Mouse (Mus musculus): Measurements from ENCODE around the gene Ccdc74a. TPM values are rescaled to one million over a fixed set of nuclear protein-coding genes. Genes with fewer than 3 reads are reported as not detected.

The Ccdc74a gene
- total and polyA plus RNA-seq, 2 experiments from 2014 or later = 20.8 to 32.8 TPM

DNA sequence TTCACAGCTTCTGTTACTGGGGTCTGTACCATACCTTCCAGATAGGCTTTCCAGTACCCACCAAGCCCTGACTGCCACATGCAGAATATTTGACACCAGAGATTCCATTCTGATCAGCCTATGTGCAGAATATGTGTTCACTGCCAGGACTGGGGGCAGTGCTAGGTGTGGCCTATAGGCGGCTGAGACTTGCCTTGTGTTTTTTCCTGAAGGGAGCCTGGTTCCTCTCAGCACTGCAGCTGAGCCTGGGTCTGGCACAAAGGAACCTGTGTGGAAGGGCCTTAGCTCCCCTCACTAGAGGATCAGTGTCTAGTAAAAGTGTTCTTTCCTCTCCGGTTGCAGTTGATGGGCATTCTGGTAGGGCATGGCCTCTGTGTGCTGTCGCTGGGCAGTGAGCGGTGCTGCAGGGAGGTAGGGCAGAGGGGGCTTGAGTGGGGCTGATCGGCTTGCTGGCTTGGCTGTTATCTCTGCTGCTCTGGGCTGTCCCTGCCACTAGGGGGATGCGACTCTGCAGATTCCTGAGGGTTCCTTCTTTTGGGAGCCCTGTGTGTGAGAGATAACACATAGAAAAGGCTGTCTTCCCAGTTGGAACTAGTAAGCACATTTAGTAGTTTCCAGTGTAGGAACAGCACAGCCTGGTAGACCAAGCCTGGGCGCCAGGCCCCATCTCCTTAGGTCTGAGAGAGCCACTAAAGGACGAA is 12.6 kb upstream of the Ccdc74a start:
- Histone ChIP-seq H3K36me3 (ENCODE audit: insufficient read depth, low read length) (peaks cover 48% of the 10 kb centered on the region), H3K4me1 (ENCODE audit: insufficient read depth, low read length) (no peaks in the 10 kb centered on the region), H3K27me3 (ENCODE audit: insufficient read depth, low read length) (no peaks in the 10 kb centered on the region), H3K9me3 (ENCODE audit: low read length) (no peaks in the 10 kb centered on the region), H3K9ac (replicated peaks; ENCODE audit: low read length) (no peak overlapping the region), H3K4me2 (ENCODE audit: low read depth, low read length) (no peak overlapping the region), H3K4me3 (ENCODE audit: low read length) (no peak overlapping the region), H3K27ac (no peak overlapping the region)
- ATAC-seq (peak; percentile 36; the same call in 1 of the 2 replicates), DNase-seq (ENCODE audit: low spot score) (no peak)
- peak; percentile 46 for TF ChIP-seq CTCF (IDR thresholded peaks at IDR 0.05; ENCODE audit: low read depth)
- 81% methylated on average over 8 of the region's 8 CpGs for WGBS

DNA sequence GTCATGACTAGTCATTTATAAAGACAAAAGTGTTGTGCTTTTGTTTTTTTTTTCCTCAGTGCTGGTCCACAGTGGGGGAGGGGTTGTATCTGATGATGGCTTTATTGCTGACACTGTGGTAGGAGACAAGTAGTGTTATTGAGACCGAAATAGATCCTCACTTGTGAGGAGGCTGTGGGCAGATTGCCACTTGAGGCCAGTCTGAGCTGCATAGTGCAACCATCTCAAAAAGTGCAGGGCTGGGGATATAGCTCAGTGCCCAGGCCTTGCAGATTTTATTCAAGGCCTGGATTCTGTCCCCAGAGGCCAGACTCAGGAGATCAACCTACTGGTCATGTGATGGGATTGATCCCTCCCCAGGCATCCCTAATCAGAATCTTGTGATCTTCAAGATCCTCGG is 9.4 kb upstream of the Ccdc74a start:
- DNase-seq (ENCODE audit: low spot score) (no peak), ATAC-seq (no peak)
- WGBS = 89% methylated on average over 2 of the region's 2 CpGs
- Histone ChIP-seq H3K36me3 (ENCODE audit: insufficient read depth, low read length) (peaks cover 55% of the 10 kb centered on the region; the same call in 1 of the 2 replicates), H3K4me3 (ENCODE audit: low read length) (no peak overlapping the region), H3K27ac (no peak overlapping the region), H3K9me3 (ENCODE audit: low read length) (no peaks in the 10 kb centered on the region), H3K9ac (replicated peaks; ENCODE audit: low read length) (no peak overlapping the region), H3K4me1 (ENCODE audit: insufficient read depth, low read length) (no peaks in the 10 kb centered on the region), H3K27me3 (ENCODE audit: insufficient read depth, low read length) (no peaks in the 10 kb centered on the region), H3K4me2 (ENCODE audit: low read depth, low read length) (no peak overlapping the region)
- no peak for TF ChIP-seq CTCF (IDR thresholded peaks at IDR 0.05; ENCODE audit: low read depth)

DNA sequence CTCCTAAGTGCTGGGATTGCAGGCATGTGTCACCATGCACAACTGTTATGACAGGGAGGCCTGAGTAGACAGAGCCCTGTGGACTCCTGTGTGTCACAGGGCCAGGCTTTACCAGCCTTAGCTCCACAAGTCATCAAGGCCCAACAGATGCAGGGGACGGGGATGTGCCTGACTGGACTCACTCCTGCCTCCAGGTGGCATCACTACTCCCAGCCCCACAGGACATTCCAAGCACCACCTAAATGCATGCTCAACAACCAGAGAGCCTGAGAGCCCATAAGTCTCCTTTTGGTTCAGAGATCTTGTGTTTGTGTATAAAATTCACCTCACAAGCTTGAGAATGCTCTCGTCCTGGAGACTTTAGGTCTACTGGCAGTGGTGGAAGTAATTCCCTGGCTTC is 8.7 kb upstream of the Ccdc74a start:
- Histone ChIP-seq H3K4me1 (ENCODE audit: insufficient read depth, low read length) (no peaks in the 10 kb centered on the region), H3K27me3 (ENCODE audit: insufficient read depth, low read length) (no peaks in the 10 kb centered on the region), H3K9me3 (ENCODE audit: low read length) (no peaks in the 10 kb centered on the region), H3K36me3 (ENCODE audit: insufficient read depth, low read length) (peaks cover 56% of the 10 kb centered on the region), H3K9ac (replicated peaks; ENCODE audit: low read length) (no peak overlapping the region), H3K4me2 (ENCODE audit: low read depth, low read length) (no peak overlapping the region), H3K4me3 (ENCODE audit: low read length) (no peak overlapping the region), H3K27ac (no peak overlapping the region)
- TF ChIP-seq CTCF (IDR thresholded peaks at IDR 0.05; ENCODE audit: low read depth) = peak; percentile 28
- ATAC-seq (no peak), DNase-seq (ENCODE audit: low spot score) (no peak)
- WGBS = 82% methylated on average over 2 of the region's 2 CpGs

DNA sequence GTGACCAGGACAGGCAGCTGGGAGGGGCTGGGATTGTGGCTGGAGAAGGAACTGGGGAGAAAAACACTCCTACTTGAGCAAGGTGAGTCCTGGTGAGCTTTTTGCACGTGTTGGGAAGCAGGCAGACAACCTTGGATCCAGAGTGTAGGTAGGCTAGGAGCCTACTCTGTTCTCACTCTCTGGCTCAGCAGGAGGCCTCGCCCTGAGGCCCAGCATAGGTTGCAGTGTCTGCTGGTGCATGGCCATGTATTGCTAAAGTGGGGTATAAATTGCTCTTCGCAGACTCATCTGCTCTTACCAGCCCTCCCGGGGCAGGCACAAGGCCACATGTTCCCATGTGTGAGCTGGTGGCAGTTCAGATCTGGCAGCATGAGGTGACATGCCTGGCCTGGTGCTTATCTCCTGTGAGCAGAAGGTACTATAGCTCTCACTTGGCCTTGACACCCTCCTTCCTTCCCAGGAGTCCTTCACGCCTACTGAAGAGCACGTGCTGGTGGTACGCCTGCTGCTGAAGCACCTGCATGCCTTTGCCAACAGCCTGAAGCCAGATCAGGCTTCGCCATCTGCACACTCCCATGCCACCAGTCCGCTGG is 8.1 kb upstream of the Ccdc74a start:
- H3K27ac ChIP-seq = no peak overlapping the region
- no peak overlapping the region for H3K4me2 ChIP-seq (ENCODE audit: low read depth, low read length)
- DNase-seq (ENCODE audit: low spot score) (no peak), ATAC-seq (no peak)
- TF ChIP-seq CTCF (IDR thresholded peaks at IDR 0.05; ENCODE audit: low read depth) = no peak
- no peaks in the 10 kb centered on the region for H3K9me3 ChIP-seq (ENCODE audit: low read length)
- 89% methylated on average over 9 of the region's 9 CpGs for WGBS
- peaks cover 56% of the 10 kb centered on the region for H3K36me3 ChIP-seq (ENCODE audit: insufficient read depth, low read length)
- H3K4me3 ChIP-seq (ENCODE audit: low read length) = no peak overlapping the region
- H3K9ac ChIP-seq (replicated peaks; ENCODE audit: low read length) = no peak overlapping the region
- no peaks in the 10 kb centered on the region for H3K4me1 ChIP-seq (ENCODE audit: insufficient read depth, low read length)
- no peaks in the 10 kb centered on the region for H3K27me3 ChIP-seq (ENCODE audit: insufficient read depth, low read length)

DNA sequence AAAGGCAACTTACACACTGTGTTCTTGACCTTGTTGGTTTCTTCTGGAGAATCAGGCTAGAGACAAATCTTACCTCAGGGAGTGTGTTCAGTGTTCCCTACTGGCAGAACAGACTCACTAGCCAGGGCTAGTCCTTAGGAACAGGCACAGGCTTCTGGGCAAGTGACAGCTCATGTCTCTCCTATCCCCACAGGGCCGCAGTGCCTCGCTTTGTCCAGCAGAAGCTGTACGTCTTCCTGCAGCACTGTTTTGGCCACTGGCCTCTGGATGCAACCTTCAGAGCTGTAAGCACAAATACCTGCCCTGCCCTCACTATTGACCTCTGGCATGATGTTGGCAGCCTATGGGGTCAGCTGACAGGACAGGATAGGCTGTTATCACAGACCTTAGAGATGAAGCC is 7.2 kb upstream of the Ccdc74a start:
- Histone ChIP-seq H3K9ac (replicated peaks; ENCODE audit: low read length) (no peak overlapping the region), H3K9me3 (ENCODE audit: low read length) (no peaks in the 10 kb centered on the region), H3K27ac (no peak overlapping the region), H3K4me1 (ENCODE audit: insufficient read depth, low read length) (no peaks in the 10 kb centered on the region), H3K27me3 (ENCODE audit: insufficient read depth, low read length) (no peaks in the 10 kb centered on the region), H3K4me2 (ENCODE audit: low read depth, low read length) (no peak overlapping the region), H3K4me3 (ENCODE audit: low read length) (no peak overlapping the region), H3K36me3 (ENCODE audit: insufficient read depth, low read length) (peaks cover 57% of the 10 kb centered on the region)
- DNase-seq (ENCODE audit: low spot score) = no peak
- WGBS = 94% methylated on average over 3 of the region's 3 CpGs
- no peak for TF ChIP-seq CTCF (IDR thresholded peaks at IDR 0.05; ENCODE audit: low read depth)
- no peak for ATAC-seq

DNA sequence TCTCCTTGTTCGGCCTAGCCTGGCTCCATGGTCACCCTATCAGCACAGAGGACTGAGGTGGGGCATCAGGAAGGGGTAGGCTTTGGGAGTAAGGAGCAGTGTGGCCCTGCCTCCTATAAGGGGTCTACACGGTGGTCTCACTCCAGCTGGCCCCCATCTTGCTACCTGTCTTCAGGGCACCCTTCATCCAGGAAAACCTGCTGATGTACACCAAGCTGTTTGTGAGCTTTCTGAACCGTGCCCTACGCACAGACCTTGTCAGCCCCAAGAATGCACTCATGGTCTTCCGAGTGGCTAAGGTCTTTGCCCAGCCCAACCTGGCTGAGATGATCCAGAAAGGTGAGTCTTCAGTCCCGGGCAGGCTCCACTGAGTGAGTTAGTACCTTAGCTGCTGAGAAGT is 6.3 kb upstream of the Ccdc74a start:
- Histone ChIP-seq H3K9me3 (ENCODE audit: low read length) (no peaks in the 10 kb centered on the region), H3K4me2 (ENCODE audit: low read depth, low read length) (no peak overlapping the region), H3K4me1 (ENCODE audit: insufficient read depth, low read length) (no peaks in the 10 kb centered on the region), H3K4me3 (ENCODE audit: low read length) (no peak overlapping the region), H3K27ac (no peak overlapping the region), H3K27me3 (ENCODE audit: insufficient read depth, low read length) (no peaks in the 10 kb centered on the region), H3K9ac (replicated peaks; ENCODE audit: low read length) (no peak overlapping the region), H3K36me3 (ENCODE audit: insufficient read depth, low read length) (peaks cover 57% of the 10 kb centered on the region)
- TF ChIP-seq CTCF (IDR thresholded peaks at IDR 0.05; ENCODE audit: low read depth) = no peak
- ATAC-seq (no peak), DNase-seq (ENCODE audit: low spot score) (no peak)
- WGBS = 91% methylated on average over 6 of the region's 6 CpGs

DNA sequence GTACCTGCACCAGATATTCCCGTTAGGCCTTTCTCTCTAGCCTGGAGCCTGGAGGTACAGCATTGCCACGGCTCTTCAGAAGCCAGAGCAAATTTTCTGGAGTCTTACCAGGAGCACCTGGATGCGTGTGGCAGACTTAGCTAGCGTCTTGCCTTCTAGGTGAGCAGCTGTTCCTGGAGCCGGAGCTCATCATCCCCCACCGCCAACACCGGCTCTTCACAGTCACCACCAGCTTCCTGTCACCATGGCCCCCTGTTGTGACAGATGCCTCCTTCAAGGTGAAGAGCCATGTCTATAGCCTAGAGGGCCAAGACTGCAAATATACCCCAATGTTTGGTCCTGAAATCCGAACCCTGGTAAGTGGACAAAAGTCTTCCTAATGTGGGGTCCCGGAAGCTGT is 5.6 kb upstream of the Ccdc74a start:
- Histone ChIP-seq H3K9me3 (ENCODE audit: low read length) (no peaks in the 10 kb centered on the region), H3K4me2 (ENCODE audit: low read depth, low read length) (no peak overlapping the region), H3K4me3 (ENCODE audit: low read length) (no peak overlapping the region), H3K9ac (replicated peaks; ENCODE audit: low read length) (no peak overlapping the region), H3K27ac (no peak overlapping the region), H3K27me3 (ENCODE audit: insufficient read depth, low read length) (no peaks in the 10 kb centered on the region), H3K4me1 (ENCODE audit: insufficient read depth, low read length) (no peaks in the 10 kb centered on the region), H3K36me3 (ENCODE audit: insufficient read depth, low read length) (peaks cover 54% of the 10 kb centered on the region)
- WGBS = 89% methylated on average over 9 of the region's 9 CpGs
- no peak for TF ChIP-seq CTCF (IDR thresholded peaks at IDR 0.05; ENCODE audit: low read depth)
- no peak for ATAC-seq
- DNase-seq (ENCODE audit: low spot score) = no peak

All from hindbrain, postnatal 0 days (tissue).